ENCODE assay signal across 18 mouse cellular contexts in the genomic region with DNA sequence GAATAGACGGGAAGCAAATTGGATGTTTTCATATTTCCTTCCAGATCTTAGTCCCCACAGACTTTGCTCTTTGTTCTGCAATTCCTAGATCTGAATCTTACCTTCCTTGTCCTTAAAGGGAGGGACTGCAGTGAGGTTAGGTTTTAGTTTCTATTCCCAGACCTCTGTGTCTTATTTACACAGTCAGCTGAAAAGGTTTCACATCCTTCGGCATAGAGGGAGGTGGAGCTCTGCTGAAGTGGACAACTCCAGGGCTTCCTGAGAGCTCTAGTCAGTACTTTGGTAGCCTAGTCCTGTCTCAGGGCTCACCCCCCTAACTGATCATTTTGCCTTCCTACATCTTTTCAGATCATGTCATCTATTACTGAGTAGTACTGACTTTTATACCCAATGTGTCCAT. TPM values are rescaled to one million over a fixed set of nuclear protein-coding genes. Genes with fewer than 3 reads are reported as not detected.
A peak's percentile ranks its signal among the peaks of the same experiment; 100 is the strongest.
DNase-seq lines count a peak whose midpoint lies in the region; TF ChIP-seq lines count a peak whose summit lies in the region.
"Had no signal": no experiment of that assay in that cellular context is flagged by ENCODE, and none has a peak within 500 bp of the region (broad histone marks: within the 10 kb centered on the region; RNA-seq: fewer than 3 reads in every experiment).

A gene (minus strand): TSS at position 194 of the 400 bp plus-strand sequence.

- peak within 1 kb of the TSS; percentile 28; the same call in 1 of the 2 replicates for H3K27ac ChIP-seq in heart, adult 2 months
- H3K27ac ChIP-seq: embryonic facial prominence, embryonic 13.5 days had no signal

- no peak within 1 kb of the TSS for H3K4me3 ChIP-seq in heart, adult 2 months
- no peak within 1 kb of the TSS for H3K4me3 ChIP-seq in lung, adult 2 months (replicated peaks; ENCODE audit: extremely low read depth, low read depth, low read length)
- H3K4me3 ChIP-seq: embryonic facial prominence, embryonic 13.5 days; heart, embryonic 12.5 days; myocyte had no signal

- H3K4me1 ChIP-seq in heart, adult 2 months (ENCODE audit: control insufficient read depth, insufficient read depth, low read length): peaks cover 1% of the 10 kb centered on the region
- peaks cover 11% of the 10 kb centered on the region; the same call in 1 of the 2 replicates for H3K4me1 ChIP-seq in lung, adult 2 months (ENCODE audit: control insufficient read depth, insufficient read depth, low read length)
- H3K4me1 ChIP-seq: embryonic facial prominence, embryonic 13.5 days; heart, embryonic 12.5 days had no signal

- WGBS in heart, adult 2 months: 16% methylated on average over 2 of the region's 2 CpGs
- 24% methylated on average over 2 of the region's 2 CpGs for WGBS in lung, adult 2 months

- TF ChIP-seq POLR2A in heart, adult 2 months (IDR thresholded peaks at IDR 0.05; ENCODE audit: insufficient read depth, low read depth, low read length): no peak
- no peak for TF ChIP-seq POLR2A in lung, adult 2 months (IDR thresholded peaks at IDR 0.05; ENCODE audit: borderline replicate concordance, extremely low read depth, low read depth, low read length)

- DNase-seq in heart, adult 2 months: peak in 1 of 2 experiments; percentile 13
- no peak for DNase-seq in heart, postnatal 14 days
- DNase-seq in lung, postnatal 10 days: peak; percentile 6
- DNase-seq in lung, adult 2 months: no peak
- peak; percentile 41 for DNase-seq in lung, postnatal 36 days
- no peak for DNase-seq in cerebellum, adult 11-12 months
- no peak for DNase-seq in embryo, embryonic 10 days (ENCODE audit: low spot score)
- DNase-seq in layer of hippocampus, postnatal 36 days: no peak
- DNase-seq: cerebellum, postnatal 25 days; kidney, adult 18-20 months; layer of hippocampus, adult 9-11 months; left cerebral cortex, postnatal 4 days; right cerebral cortex, postnatal 14 days had no signal

- no peaks in the 10 kb centered on the region for H3K79me2 ChIP-seq in heart, adult 2 months (replicated peaks; ENCODE audit: control insufficient read depth, insufficient read depth, low read length)

- no peak for TF ChIP-seq EP300 in heart, adult 2 months (IDR thresholded peaks at IDR 0.05; ENCODE audit: insufficient read depth, low read depth, low read length)

- no peak for TF ChIP-seq CTCF in heart, adult 2 months (IDR thresholded peaks at IDR 0.05)
- TF ChIP-seq CTCF in lung, adult 2 months (IDR thresholded peaks at IDR 0.05; ENCODE audit: insufficient read depth, low read length): no peak

- intact Hi-C loops in heart, adult 2 months (cut with DNase I): loop anchor here (5.0 kb wide), 1 partner anchor 145 kb away; no protein-coding TSS in a partner anchor
- intact Hi-C loops in heart, postnatal 14 days (cut with DNase I): no loop called here

- no peaks in the 10 kb centered on the region for H3K27me3 ChIP-seq in heart, adult 2 months (ENCODE audit: control insufficient read depth, insufficient read depth, low read length)
- H3K27me3 ChIP-seq: embryonic facial prominence, embryonic 13.5 days; heart, embryonic 12.5 days had no signal

- H3K36me3 ChIP-seq in heart, adult 2 months (ENCODE audit: control insufficient read depth, insufficient read depth, low read length): no peaks in the 10 kb centered on the region
- H3K36me3 ChIP-seq: embryonic facial prominence, embryonic 13.5 days; G1E; heart, embryonic 12.5 days had no signal

- no peak within 1 kb of the TSS for H3K9ac ChIP-seq in heart, adult 2 months (ENCODE audit: low read depth, low read length)
- H3K9ac ChIP-seq: embryonic facial prominence, embryonic 13.5 days; heart, embryonic 12.5 days had no signal

RNA-seq across cellular contexts. Expression of the gene that starts here (rescaled TPM):
- total RNA-seq in heart, adult 2 months (2021): 1 to 10 TPM; 1.4 to 1.5 TPM
- 0.20 and 0.67 TPM in 2 replicates for polyA plus RNA-seq in heart, adult 2 months (2012; rRNA removed)
- 1 to 10 TPM in 1 of 2 experiments, under 1 TPM in 1; 0.85 to 1.3 TPM for total RNA-seq in heart, postnatal 14 days (2021)
- polyA plus RNA-seq in lung, adult 2 months (2012; rRNA removed): 0.43 and 0.66 TPM in 2 replicates
- total RNA-seq in layer of hippocampus, postnatal 36 days (2021): under 1 TPM in 1 of 2 experiments, not detected in 1; 0.23 TPM
- polyA plus RNA-seq: forebrain, embryonic 11.5 days; G1E; myocyte had no signal

Comparison
In these comparisons a context has a peak if more than half of its experiments do, and no peak if none do; other contexts are left out.
1. DNase-seq: peak in lung, postnatal 10 days (single experiment) and lung, postnatal 36 days (single experiment); none in heart, postnatal 14 days (0 of 2), lung, adult 2 months (single experiment), cerebellum, adult 11-12 months (single experiment), embryo, embryonic 10 days (single experiment) and layer of hippocampus, postnatal 36 days (0 of 2).